Mouse (Mus musculus): ENCODE results near the gene 1520401A03Rik. TPM values are rescaled to one million over a fixed set of nuclear protein-coding genes. Genes with fewer than 3 reads are reported as not detected.

The 1520401A03Rik gene
- total and polyA plus RNA-seq, 3 experiments = 0.08 TPM; not detected in 2

DNA sequence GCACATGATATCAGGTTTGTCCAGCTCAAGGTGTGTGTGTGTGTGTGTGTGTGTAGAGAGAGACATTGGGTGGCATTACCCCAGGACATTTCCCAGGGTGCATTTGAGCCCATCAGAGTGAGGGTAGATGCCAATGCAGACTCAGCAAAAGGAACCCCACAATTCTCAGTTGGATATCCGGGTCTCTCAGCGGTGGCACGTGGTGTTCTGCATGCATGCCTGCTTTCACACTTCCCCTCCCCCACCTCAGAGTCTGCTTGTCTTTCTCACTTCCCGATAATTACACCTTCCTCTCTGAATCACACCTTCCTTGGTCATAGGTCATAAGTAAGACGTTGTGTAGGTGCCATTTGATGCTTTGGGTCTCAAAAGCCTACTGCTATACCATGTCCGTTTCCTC, 25.4 kb upstream of the 1520401A03Rik start:
- peak; percentile 64 for DNase-seq (ENCODE audit: extremely low read depth)
- TF ChIP-seq ZMIZ1 (IDR thresholded peaks at IDR 0.05; ENCODE audit: low read depth, low read length) = no peak
- peak; percentile 70 for TF ChIP-seq IRF4 (IDR thresholded peaks at IDR 0.05; ENCODE audit: low read depth, low read length)
- no peak for TF ChIP-seq POLR2A (IDR thresholded peaks at IDR 0.05; ENCODE audit: low read depth, low read length)
- peak; percentile 95 for TF ChIP-seq MAX (IDR thresholded peaks at IDR 0.05; ENCODE audit: low read length)
- TF ChIP-seq ZNF384 (IDR thresholded peaks at IDR 0.05; ENCODE audit: low read depth, low read length) = no peak
- no peak for TF ChIP-seq ZKSCAN1 (IDR thresholded peaks at IDR 0.05; ENCODE audit: borderline replicate concordance, low read depth, low read length)
- no peak for TF ChIP-seq GABPA (IDR thresholded peaks at IDR 0.05; ENCODE audit: insufficient replicate concordance, low read depth, low read length)
- TF ChIP-seq SMC3 (IDR thresholded peaks at IDR 0.05; ENCODE audit: low read depth, low read length) = no peak
- TF ChIP-seq MXI1 (IDR thresholded peaks at IDR 0.05; ENCODE audit: low read depth, low read length) = no peak
- TF ChIP-seq CHD1 (IDR thresholded peaks at IDR 0.05; ENCODE audit: low read depth, low read length) = no peak
- peak; percentile 31 for TF ChIP-seq USF1 (IDR thresholded peaks at IDR 0.05; ENCODE audit: low read depth, low read length)
- TF ChIP-seq RAD21 (IDR thresholded peaks at IDR 0.05; ENCODE audit: low read depth, low read length) = no peak
- TF ChIP-seq ELF1 (IDR thresholded peaks at IDR 0.05; ENCODE audit: low read depth, low read length) = 0 out of 2 replicates have a peak, but pooled peaks have one; percentile 52
- TF ChIP-seq POLR2AphosphoS2 (IDR thresholded peaks at IDR 0.05; ENCODE audit: low read depth, low read length) = no peak
- no peak for TF ChIP-seq NRF1 (IDR thresholded peaks at IDR 0.05; ENCODE audit: low read depth, low read length)
- TF ChIP-seq EP300 (IDR thresholded peaks at IDR 0.05; ENCODE audit: low read length) = peak; percentile 60; the same call in 1 of the 2 replicates
- peak; percentile 98 for TF ChIP-seq BHLHE40 (IDR thresholded peaks at IDR 0.05; ENCODE audit: low read depth, low read length)
- no peak for TF ChIP-seq JUND (conservative IDR thresholded peaks at IDR 0.05; ENCODE audit: low read depth, low read length)
- no peak for TF ChIP-seq MAZ (IDR thresholded peaks at IDR 0.05; ENCODE audit: low read depth, low read length)
- peak; percentile 45; the same call in 1 of the 2 replicates for TF ChIP-seq RCOR1 (conservative IDR thresholded peaks at IDR 0.05; ENCODE audit: low read depth, low read length)
- no peak for TF ChIP-seq KAT2A (IDR thresholded peaks at IDR 0.05; ENCODE audit: insufficient replicate concordance, low read length)
- peak; percentile 50; the same call in 1 of the 2 replicates for TF ChIP-seq SIN3A (IDR thresholded peaks at IDR 0.05; ENCODE audit: low read length)
- TF ChIP-seq TBP (conservative IDR thresholded peaks at IDR 0.05; ENCODE audit: low read depth, low read length) = no peak
- peak; percentile 95 for TF ChIP-seq MYC (IDR thresholded peaks at IDR 0.05; ENCODE audit: low read depth, low read length)
- 0 out of 2 replicates have a peak, but pooled peaks have one; percentile 23 for TF ChIP-seq USF2 (conservative IDR thresholded peaks at IDR 0.05; ENCODE audit: low read depth, low read length)
- no peak for TF ChIP-seq JUN (IDR thresholded peaks at IDR 0.05; ENCODE audit: insufficient read depth, low read depth, low read length)
- no peak for TF ChIP-seq PAX5 (IDR thresholded peaks at IDR 0.05; ENCODE audit: low read length)
- TF ChIP-seq MEF2A (IDR thresholded peaks at IDR 0.05; ENCODE audit: borderline replicate concordance, low read depth, low read length) = no peak
- TF ChIP-seq ETS1 (conservative IDR thresholded peaks at IDR 0.05; ENCODE audit: low read depth, low read length) = peak; percentile 66
- no peak for TF ChIP-seq CTCF (conservative IDR thresholded peaks at IDR 0.05 in 1 of 2, IDR thresholded peaks at IDR 0.05 in 1 of 2; ENCODE audit: low read depth in 2 of 2, low read length in 2 of 2)
- no peak for TF ChIP-seq NELFE (IDR thresholded peaks at IDR 0.05; ENCODE audit: low read depth, low read length)
- TF ChIP-seq ZC3H11A (IDR thresholded peaks at IDR 0.05; ENCODE audit: low read depth, low read length) = no peak
- peak; percentile 22; the same call in 1 of the 2 replicates for TF ChIP-seq HCFC1 (IDR thresholded peaks at IDR 0.05; ENCODE audit: low read depth, low read length)
- no peak for TF ChIP-seq UBTF (IDR thresholded peaks at IDR 0.05; ENCODE audit: low read depth, low read length)
- peak; percentile 86 for TF ChIP-seq CHD2 (IDR thresholded peaks at IDR 0.05; ENCODE audit: low read length)
- no peak for TF ChIP-seq E2F4 (IDR thresholded peaks at IDR 0.05; ENCODE audit: insufficient replicate concordance, low read depth, low read length)
- TF ChIP-seq MAFK (IDR thresholded peaks at IDR 0.05; ENCODE audit: insufficient replicate concordance, low read length) = peak; percentile 82
- no peak for TF ChIP-seq TCF12 (IDR thresholded peaks at IDR 0.05; ENCODE audit: low read depth, low read length)
- H3K36me3 ChIP-seq (replicated peaks in 1 of 2; ENCODE audit: control insufficient read depth in 1 of 2, insufficient read depth in 1 of 2, low read length in 1 of 2) = peaks cover 15 to 26% of the 10 kb centered on the region in 2 experiments
- dilution Hi-C loops (cut with MboI; ENCODE audit: extremely low pct_ligation_motif_present, extremely low pct_unique_long_range_greater_than_20kb, low sequenced_read_pairs) (no loop called here), in situ Hi-C loops (cut with MboI; ENCODE audit: low pct_ligation_motif_present, low pct_unique_long_range_greater_than_20kb, low sequenced_read_pairs) (no loop called here)
- H3K4me1 ChIP-seq (ENCODE audit: control insufficient read depth in 1 of 2, insufficient read depth in 2 of 2) = peaks cover 32 to 55% of the 10 kb centered on the region in 2 experiments
- peak overlapping the region; percentile 72 for H3K4me2 ChIP-seq (ENCODE audit: insufficient read depth, low read depth, poor library complexity, severe bottlenecking)
- no peak overlapping the region for H3K9ac ChIP-seq (ENCODE audit: insufficient read depth, low read depth)
- H3K27me3 ChIP-seq (replicated peaks) = peaks cover 30% of the 10 kb centered on the region
- H3K79me2 ChIP-seq (replicated peaks; ENCODE audit: control insufficient read depth, extremely low read depth, insufficient read depth, poor library complexity, severe bottlenecking) = no peaks in the 10 kb centered on the region
- no peak overlapping the region for H3K4me3 ChIP-seq (replicated peaks in 1 of 3; ENCODE audit: low read depth in 2 of 3, low read length in 2 of 3, poor library complexity in 1 of 3)
- no peaks in the 10 kb centered on the region for H3K9me3 ChIP-seq (replicated peaks; ENCODE audit: low read length)
- no peak overlapping the region for H3K27ac ChIP-seq (ENCODE audit: insufficient read depth, low read depth)

All from CH12.LX (cell line).